Mouse (Mus musculus): ENCODE results near the gene Kcnj5.

The Kcnj5 gene

GRCm38 (mm10) chr9:32344489-32344888, 339 bp upstream of the Kcnj5 start:
- Histone ChIP-seq H3K36me3 (ENCODE audit: control insufficient read depth, insufficient read depth, low read length, poor library complexity, severe bottlenecking) (no peaks in the 10 kb centered on the region), H3K27me3 (ENCODE audit: control insufficient read depth, insufficient read depth, low read length, poor library complexity, severe bottlenecking) (no peaks in the 10 kb centered on the region; the same call in 1 of the 2 replicates)
- no peak for DNase-seq (ENCODE audit: low read depth, low spot score)

GRCm38 (mm10) chr9:32342929-32343328, 1.2 kb downstream of the Kcnj5 start:
- H3K36me3 ChIP-seq (ENCODE audit: control insufficient read depth, insufficient read depth, low read length, poor library complexity, severe bottlenecking) = no peaks in the 10 kb centered on the region
- DNase-seq (ENCODE audit: low read depth, low spot score) = no peak
- no peaks in the 10 kb centered on the region; the same call in 1 of the 2 replicates for H3K27me3 ChIP-seq (ENCODE audit: control insufficient read depth, insufficient read depth, low read length, poor library complexity, severe bottlenecking)

GRCm38 (mm10) chr9:32340831-32341230, 3.3 kb downstream of the Kcnj5 start:
- Histone ChIP-seq H3K27me3 (ENCODE audit: control insufficient read depth, insufficient read depth, low read length, poor library complexity, severe bottlenecking) (no peaks in the 10 kb centered on the region), H3K36me3 (ENCODE audit: control insufficient read depth, insufficient read depth, low read length, poor library complexity, severe bottlenecking) (no peaks in the 10 kb centered on the region)
- DNase-seq (ENCODE audit: low read depth, low spot score) = no peak

DNA sequence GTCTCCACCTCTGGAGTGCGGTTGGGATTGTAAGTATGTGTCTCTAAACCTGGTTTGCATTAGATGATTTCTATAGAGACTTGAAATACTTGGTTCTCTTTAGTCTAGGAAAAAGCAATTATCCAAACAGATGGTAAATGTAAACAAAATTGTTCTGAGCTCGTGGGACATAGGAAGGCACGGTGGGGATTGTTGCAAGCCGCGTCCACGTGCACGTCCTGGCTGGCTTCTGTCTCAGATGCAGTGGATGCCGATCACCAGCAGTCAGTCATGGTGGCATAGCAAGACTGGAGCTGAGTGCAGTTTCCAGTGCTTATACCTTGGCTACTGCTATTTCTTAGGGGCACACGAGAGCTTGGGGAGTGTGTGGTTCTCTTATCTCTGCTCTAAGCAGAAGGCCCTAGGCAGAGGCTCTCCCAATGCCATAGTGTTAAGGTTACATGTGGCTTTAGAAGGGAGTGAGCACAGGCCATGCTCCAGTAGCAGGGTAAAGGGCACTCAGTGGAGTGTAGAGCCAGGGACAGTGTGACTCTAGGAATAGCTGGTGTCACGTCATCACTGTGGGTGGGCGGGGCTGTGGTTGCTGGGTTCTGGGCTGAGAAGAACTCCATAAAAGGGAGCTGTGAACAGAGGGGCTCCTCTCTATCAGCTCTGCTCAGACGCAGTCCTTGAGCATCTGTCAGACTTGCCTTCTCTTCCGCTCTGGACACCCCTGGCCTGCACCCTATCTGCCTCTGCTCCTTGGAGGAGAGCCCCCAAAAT, 8.6 kb downstream of the Kcnj5 start:
- Histone ChIP-seq H3K27me3 (ENCODE audit: control insufficient read depth, insufficient read depth, low read length, poor library complexity, severe bottlenecking) (no peaks in the 10 kb centered on the region), H3K36me3 (ENCODE audit: control insufficient read depth, insufficient read depth, low read length, poor library complexity, severe bottlenecking) (no peaks in the 10 kb centered on the region)
- DNase-seq (ENCODE audit: low read depth, low spot score) = no peak

DNA sequence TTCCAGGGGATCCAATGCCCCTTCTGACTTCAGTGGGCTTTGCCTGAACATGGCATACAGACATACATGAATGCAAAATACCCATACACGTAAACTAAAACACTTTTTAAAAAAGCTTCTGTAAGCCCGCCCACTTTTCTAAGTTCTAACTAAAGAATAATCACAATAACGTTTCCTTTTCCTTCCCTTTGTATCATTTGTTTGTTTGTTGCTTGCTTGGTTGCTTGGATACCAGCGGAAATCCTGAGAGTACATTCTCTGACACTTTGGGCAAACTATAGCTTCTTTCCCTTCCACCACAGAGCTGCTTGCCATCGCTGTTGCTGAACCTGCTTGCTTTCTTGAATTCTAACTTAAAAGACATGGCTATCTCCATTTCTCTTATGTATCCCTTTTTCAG, 13.0 kb downstream of the Kcnj5 start:
- Histone ChIP-seq H3K36me3 (ENCODE audit: control insufficient read depth, insufficient read depth, low read length, poor library complexity, severe bottlenecking) (no peaks in the 10 kb centered on the region), H3K27me3 (ENCODE audit: control insufficient read depth, insufficient read depth, low read length, poor library complexity, severe bottlenecking) (no peaks in the 10 kb centered on the region)
- DNase-seq (ENCODE audit: low read depth, low spot score) = no peak

DNA sequence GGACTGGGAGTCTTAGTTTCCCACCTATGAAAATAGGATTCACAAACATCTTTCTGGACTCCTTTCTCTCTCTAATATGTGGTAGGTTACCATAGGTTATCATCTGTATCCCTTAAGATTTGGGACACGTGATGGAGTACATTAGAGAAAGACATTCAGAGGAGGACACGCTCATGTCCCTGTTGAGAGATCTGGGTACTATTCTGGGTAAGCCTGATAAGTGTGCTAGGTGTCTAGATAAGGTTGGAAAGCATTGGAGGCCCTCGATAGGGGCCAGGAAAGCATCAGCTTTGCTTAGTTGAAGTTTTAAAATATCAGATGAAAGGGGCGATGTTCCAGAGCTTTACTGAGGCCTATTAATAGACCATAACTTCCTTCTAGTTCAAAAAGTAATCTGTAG, 15.4 kb downstream of the Kcnj5 start:
- DNase-seq (ENCODE audit: low read depth, low spot score) = no peak
- no peaks in the 10 kb centered on the region for H3K27me3 ChIP-seq (ENCODE audit: control insufficient read depth, insufficient read depth, low read length, poor library complexity, severe bottlenecking)

DNA sequence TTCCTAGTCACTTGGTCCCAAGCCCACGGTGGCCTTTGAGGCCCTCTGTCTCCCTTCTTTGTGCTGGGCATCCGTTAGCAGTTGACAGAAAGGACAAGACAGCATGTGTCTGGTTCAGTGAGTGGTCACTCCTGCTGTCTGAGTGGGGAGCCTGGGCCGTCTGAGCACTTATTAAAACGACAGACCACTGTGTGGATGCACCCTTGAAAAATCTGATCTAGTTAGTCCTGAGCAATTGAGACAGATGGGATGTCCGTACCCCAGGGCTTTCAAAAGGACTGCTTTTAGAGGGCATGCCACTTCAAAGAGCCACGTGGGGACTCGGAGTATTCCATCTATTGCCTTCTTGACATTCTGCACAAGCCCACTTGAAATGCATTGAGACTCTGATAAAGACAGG, 20.5 kb downstream of the Kcnj5 start:
- no peaks in the 10 kb centered on the region for H3K36me3 ChIP-seq (ENCODE audit: control insufficient read depth, insufficient read depth, low read length, poor library complexity, severe bottlenecking)
- no peaks in the 10 kb centered on the region for H3K27me3 ChIP-seq (ENCODE audit: control insufficient read depth, insufficient read depth, low read length, poor library complexity, severe bottlenecking)
- DNase-seq (ENCODE audit: low read depth, low spot score) = no peak

More for the DNA sequence above, 15.4 kb downstream of the Kcnj5 start:
- no peaks in the 10 kb centered on the region for H3K36me3 ChIP-seq (ENCODE audit: control insufficient read depth, insufficient read depth, low read length, poor library complexity, severe bottlenecking)

DNA sequence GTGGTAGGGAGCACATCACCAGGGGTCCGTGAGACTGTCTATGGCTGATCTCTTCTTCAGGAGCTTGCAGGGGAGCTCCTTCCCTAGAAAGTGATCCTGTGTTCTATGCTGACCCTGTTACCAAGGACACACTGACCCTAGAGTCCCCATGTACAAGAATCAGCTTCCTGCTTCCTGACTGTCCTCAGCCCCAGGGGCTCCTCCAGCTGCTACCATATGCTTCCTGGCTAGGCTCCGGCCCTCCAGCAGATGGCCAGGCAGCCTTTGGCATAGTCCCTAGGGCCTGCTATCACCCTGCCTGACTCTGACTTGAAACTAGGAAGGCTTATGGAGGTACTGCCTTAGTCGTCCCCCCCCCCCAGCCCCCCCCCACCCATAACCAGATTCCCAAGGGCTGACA, 24.0 kb downstream of the Kcnj5 start:
- Histone ChIP-seq H3K36me3 (ENCODE audit: control insufficient read depth, insufficient read depth, low read length, poor library complexity, severe bottlenecking) (no peaks in the 10 kb centered on the region), H3K27me3 (ENCODE audit: control insufficient read depth, insufficient read depth, low read length, poor library complexity, severe bottlenecking) (no peaks in the 10 kb centered on the region)
- DNase-seq (ENCODE audit: low read depth, low spot score) = no peak

- Histone ChIP-seq H3K36me3 (ENCODE audit: control insufficient read depth, insufficient read depth, low read length, poor library complexity, severe bottlenecking) (no peaks in the 10 kb centered on the region), H3K27me3 (ENCODE audit: control insufficient read depth, insufficient read depth, low read length, poor library complexity, severe bottlenecking) (no peaks in the 10 kb centered on the region)
- DNase-seq (ENCODE audit: low read depth, low spot score) = no peak
Measured at GRCm38 (mm10) chr9:32315999-32316398, 28.2 kb downstream of the Kcnj5 start.

DNA sequence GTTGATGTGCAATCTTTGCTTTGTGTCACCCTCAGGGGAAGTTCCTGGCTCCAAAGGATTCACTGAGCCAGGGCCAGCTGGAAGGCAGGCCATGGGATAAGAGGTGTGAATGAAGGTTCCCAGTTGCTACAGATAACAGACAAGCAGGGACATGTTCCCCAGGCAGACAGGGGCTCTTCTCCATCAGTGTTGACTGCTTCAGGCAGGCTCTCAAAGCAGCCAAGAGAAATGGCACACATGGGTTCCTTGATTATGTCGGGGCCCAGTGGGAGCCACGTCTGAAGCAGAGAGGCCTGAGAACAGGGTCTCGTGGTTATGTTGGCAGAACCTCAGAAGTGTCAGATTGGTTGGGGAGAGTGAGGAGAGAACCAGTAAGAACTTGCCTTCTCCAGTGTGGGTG, 30.1 kb downstream of the Kcnj5 start:
- no peak for DNase-seq (ENCODE audit: low read depth, low spot score)
- Histone ChIP-seq H3K36me3 (ENCODE audit: control insufficient read depth, insufficient read depth, low read length, poor library complexity, severe bottlenecking) (no peaks in the 10 kb centered on the region), H3K27me3 (ENCODE audit: control insufficient read depth, insufficient read depth, low read length, poor library complexity, severe bottlenecking) (no peaks in the 10 kb centered on the region)

DNA sequence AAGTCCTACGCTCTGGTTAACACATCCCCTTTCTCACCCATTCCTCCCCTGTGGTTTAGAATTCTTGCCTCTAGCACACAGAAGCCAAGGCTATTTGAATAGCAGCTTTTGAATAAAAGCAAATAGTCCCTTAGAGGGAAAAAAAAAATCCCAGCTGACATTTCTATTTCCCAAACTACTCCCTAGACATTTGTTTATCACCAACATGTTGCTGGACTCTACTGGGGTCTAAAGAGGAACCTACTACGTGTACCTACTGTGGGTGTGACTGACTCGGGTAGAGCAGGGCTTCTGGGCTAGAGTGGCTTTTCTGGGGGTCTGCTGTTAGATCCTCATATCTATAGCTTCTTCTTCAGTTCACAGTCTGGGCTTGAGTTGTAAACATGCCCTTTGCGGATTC, 31.9 kb downstream of the Kcnj5 start:
- Histone ChIP-seq H3K36me3 (ENCODE audit: control insufficient read depth, insufficient read depth, low read length, poor library complexity, severe bottlenecking) (no peaks in the 10 kb centered on the region), H3K27me3 (ENCODE audit: control insufficient read depth, insufficient read depth, low read length, poor library complexity, severe bottlenecking) (no peaks in the 10 kb centered on the region)
- DNase-seq (ENCODE audit: low read depth, low spot score) = no peak

DNA sequence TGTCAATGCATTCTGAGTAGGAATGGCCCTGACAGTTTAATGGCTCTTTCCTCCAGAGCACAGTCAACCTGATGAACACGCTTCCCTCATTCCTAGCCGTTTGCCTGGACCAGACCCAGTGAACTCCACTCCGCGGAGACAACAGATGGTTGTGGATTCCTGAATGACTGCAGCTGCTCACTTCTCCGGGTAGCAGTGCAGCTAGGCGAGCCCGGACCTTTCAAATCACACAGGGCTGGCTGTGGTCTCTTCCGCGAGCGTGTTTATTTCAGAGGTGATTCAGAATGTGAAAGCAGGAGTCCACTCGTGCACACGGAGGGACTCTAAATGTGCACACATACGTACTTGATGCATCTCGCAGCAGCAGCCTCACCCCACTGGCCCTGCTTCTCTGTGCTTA, 32.4 kb downstream of the Kcnj5 start:
- DNase-seq (ENCODE audit: low read depth, low spot score) = no peak

DNA sequence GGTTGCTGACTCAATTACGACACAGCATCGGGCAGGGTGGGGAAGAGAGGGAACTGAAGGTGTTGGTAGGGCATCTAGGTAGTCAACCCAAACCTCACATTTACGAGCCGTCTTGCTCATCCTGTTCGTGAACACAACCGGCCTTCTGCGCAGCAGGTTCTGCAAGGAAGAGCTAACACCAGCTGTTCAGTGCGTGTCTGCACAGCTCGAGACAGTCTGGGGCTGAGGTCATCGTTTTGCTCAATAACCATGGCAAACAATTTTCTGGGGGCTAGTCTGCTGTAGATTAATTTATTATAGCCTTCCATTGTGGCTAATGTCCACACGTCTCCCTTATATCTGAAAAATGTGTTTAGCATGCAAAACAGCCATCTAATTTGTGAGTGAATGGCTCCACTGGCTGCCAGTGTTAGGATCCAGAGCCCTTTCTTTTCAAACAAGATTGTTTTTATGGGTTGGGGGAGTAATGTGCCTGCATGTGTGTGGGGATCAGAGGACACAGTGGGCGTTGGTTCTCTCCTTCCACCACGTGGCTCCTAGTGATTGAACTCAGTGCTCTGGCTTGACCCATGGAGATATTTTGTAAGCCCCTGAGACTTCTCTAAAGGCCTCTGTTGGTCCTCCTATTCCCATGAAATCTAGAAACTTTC, 41.5 kb downstream of the Kcnj5 start:
- Histone ChIP-seq H3K36me3 (ENCODE audit: control insufficient read depth, insufficient read depth, low read length, poor library complexity, severe bottlenecking) (no peaks in the 10 kb centered on the region), H3K27me3 (ENCODE audit: control insufficient read depth, insufficient read depth, low read length, poor library complexity, severe bottlenecking) (no peaks in the 10 kb centered on the region)
- no peak for DNase-seq (ENCODE audit: low read depth, low spot score)

More for the DNA sequence above, 32.4 kb downstream of the Kcnj5 start:
- no peaks in the 10 kb centered on the region for H3K36me3 ChIP-seq (ENCODE audit: control insufficient read depth, insufficient read depth, low read length, poor library complexity, severe bottlenecking)
- H3K27me3 ChIP-seq (ENCODE audit: control insufficient read depth, insufficient read depth, low read length, poor library complexity, severe bottlenecking) = no peaks in the 10 kb centered on the region

- no peak for DNase-seq (ENCODE audit: low read depth, low spot score)
- no peaks in the 10 kb centered on the region for H3K36me3 ChIP-seq (ENCODE audit: control insufficient read depth, insufficient read depth, low read length, poor library complexity, severe bottlenecking)
Measured at GRCm38 (mm10) chr9:32295061-32295800, 48.9 kb downstream of the Kcnj5 start.

DNA sequence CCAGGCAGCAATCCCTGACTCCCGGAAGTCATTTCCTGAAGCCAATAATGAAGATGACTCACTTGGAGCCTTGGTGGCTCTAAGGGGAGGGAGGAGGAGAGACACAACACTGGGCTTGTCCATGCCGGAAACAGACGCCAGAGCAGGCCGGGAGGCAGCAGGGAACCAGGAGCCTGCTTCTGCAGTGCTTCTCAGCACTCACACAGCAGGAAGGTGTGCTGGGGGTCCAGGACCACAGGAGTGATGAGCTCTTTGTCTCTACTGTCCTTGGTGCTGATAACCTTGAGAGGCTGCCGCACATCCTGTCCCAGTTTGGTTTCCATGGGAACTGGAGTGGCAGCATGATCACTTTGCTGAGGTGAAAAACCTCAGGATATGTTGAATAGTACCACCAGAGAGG, 51.5 kb downstream of the Kcnj5 start:
- no peak for DNase-seq (ENCODE audit: low read depth, low spot score)

More at GRCm38 (mm10) chr9:32295061-32295800, 48.9 kb downstream of the Kcnj5 start:
- no peaks in the 10 kb centered on the region for H3K27me3 ChIP-seq (ENCODE audit: control insufficient read depth, insufficient read depth, low read length, poor library complexity, severe bottlenecking)

More for the DNA sequence above, 51.5 kb downstream of the Kcnj5 start:
- no peaks in the 10 kb centered on the region for H3K27me3 ChIP-seq (ENCODE audit: control insufficient read depth, insufficient read depth, low read length, poor library complexity, severe bottlenecking)
- H3K36me3 ChIP-seq (ENCODE audit: control insufficient read depth, insufficient read depth, low read length, poor library complexity, severe bottlenecking) = no peaks in the 10 kb centered on the region

All from splenic B cell, adult 2 months (primary cell).